ENCODE assay signal across 8 mouse cellular contexts in genomic region chr6:92941281-92941731, GRCm38 (mm10). TPM values are rescaled to one million over a fixed set of nuclear protein-coding genes. Genes with fewer than 3 reads are reported as not detected.
A peak's percentile ranks its signal among the peaks of the same experiment; 100 is the strongest.
DNase-seq lines count a peak whose midpoint lies in the region; ATAC-seq lines count a peak whose summit lies in the region.

No protein-coding gene starts in this region.

- H3K9me3 ChIP-seq in liver, embryonic 15.5 days (replicated peaks): no peaks in the 10 kb centered on the region
- H3K9me3 ChIP-seq in neural tube, embryonic 13.5 days: no peaks in the 10 kb centered on the region

- peak overlapping the region; percentile 39 for H3K4me3 ChIP-seq in liver, embryonic 15.5 days (replicated peaks)
- H3K4me3 ChIP-seq in neural tube, embryonic 13.5 days: peak overlapping the region; percentile 53

- H3K36me3 ChIP-seq in liver, embryonic 15.5 days (replicated peaks): no peaks in the 10 kb centered on the region
- no peaks in the 10 kb centered on the region for H3K36me3 ChIP-seq in neural tube, embryonic 13.5 days

- H3K4me1 ChIP-seq in liver, embryonic 15.5 days (replicated peaks): no peaks in the 10 kb centered on the region
- peaks cover 48% of the 10 kb centered on the region for H3K4me1 ChIP-seq in neural tube, embryonic 13.5 days (replicated peaks)

- WGBS in liver, embryonic 15.5 days (ENCODE audit: insufficient replicate concordance): under 1% methylated on average over 21 of the region's 21 CpGs
- under 1% methylated on average over 21 of the region's 21 CpGs for WGBS in neural tube, embryonic 13.5 days

- H3K9ac ChIP-seq in liver, embryonic 15.5 days: no peak overlapping the region
- H3K9ac ChIP-seq in neural tube, embryonic 13.5 days: peak overlapping the region; percentile 69

- DNase-seq in Muller cell, postnatal 12 days (ENCODE audit: inconsistent ontology term): peak; percentile 89
- peak; percentile 65 to 77 for DNase-seq in cerebellum, postnatal 10 days
- peak; percentile 22 to 55 for DNase-seq in frontal cortex, adult 2 months (ENCODE audit: extremely low spot score in 1 of 2, low spot score in 1 of 2)
- DNase-seq in heart, postnatal 36 days: peak; percentile 86 to 88
- peak; percentile 56 to 83 for DNase-seq in layer of hippocampus, adult 18-20 months (ENCODE audit: low spot score in 2 of 2)
- peak; percentile 41 to 51 for DNase-seq in thymus, postnatal 36 days

- peak; percentile 75 for ATAC-seq in liver, embryonic 15.5 days (ENCODE audit: insufficient read depth)
- peak; percentile 57 for ATAC-seq in neural tube, embryonic 13.5 days (ENCODE audit: low read depth)

- intact Hi-C loops in heart, postnatal 36 days (cut with DNase I): loop anchor here (2.0 to 5.0 kb wide), 8 partner anchors 33 to 371 kb away; no protein-coding TSS in a partner anchor

- peaks cover 67% of the 10 kb centered on the region for H3K27me3 ChIP-seq in liver, embryonic 15.5 days
- peaks cover 72% of the 10 kb centered on the region for H3K27me3 ChIP-seq in neural tube, embryonic 13.5 days

- no peak overlapping the region for H3K27ac ChIP-seq in liver, embryonic 15.5 days (replicated peaks)
- H3K27ac ChIP-seq in neural tube, embryonic 13.5 days (replicated peaks): peak overlapping the region; percentile 33; the same call in 1 of the 2 replicates

- H3K4me2 ChIP-seq in liver, embryonic 15.5 days: peak overlapping the region; percentile 51
- H3K4me2 ChIP-seq in neural tube, embryonic 13.5 days: peak overlapping the region; percentile 93

RNA-seq across cellular contexts. Expression of gene Adamts9, which starts 2.0 kb away (rescaled TPM):
- 1.1 and 1.3 TPM in 2 replicates for polyA plus RNA-seq in frontal cortex, adult 2 months (2012; rRNA removed)
- total RNA-seq in heart, postnatal 36 days (2021): 10 to 100 TPM; 17.1 to 20.1 TPM
- 1 to 10 TPM; 7.9 to 9.1 TPM for total RNA-seq in layer of hippocampus, adult 18-20 months (2021)
- polyA plus RNA-seq in liver, embryonic 15.5 days (2015; fragmentation: Nextera tagmentation; extraction: Ambion mirVana): 0.81 and 1.3 TPM in 2 replicates
- 1.8 and 2.0 TPM in 2 replicates for polyA plus RNA-seq in neural tube, embryonic 13.5 days (2015; fragmentation: Nextera tagmentation; extraction: Ambion mirVana)

Comparison
In these comparisons a context has a peak if more than half of its experiments do, and no peak if none do; other contexts are left out.
1. DNase-seq: peak in every context shown above with its lines; median percentile 89 in Muller cell, postnatal 12 days; 87 in heart, postnatal 36 days; 71 in cerebellum, postnatal 10 days; 70 in layer of hippocampus, adult 18-20 months; 46 in thymus, postnatal 36 days; 38 in frontal cortex, adult 2 months.